Comparison of ENCODE assay signal across 18 mouse cellular contexts in the genomic region with DNA sequence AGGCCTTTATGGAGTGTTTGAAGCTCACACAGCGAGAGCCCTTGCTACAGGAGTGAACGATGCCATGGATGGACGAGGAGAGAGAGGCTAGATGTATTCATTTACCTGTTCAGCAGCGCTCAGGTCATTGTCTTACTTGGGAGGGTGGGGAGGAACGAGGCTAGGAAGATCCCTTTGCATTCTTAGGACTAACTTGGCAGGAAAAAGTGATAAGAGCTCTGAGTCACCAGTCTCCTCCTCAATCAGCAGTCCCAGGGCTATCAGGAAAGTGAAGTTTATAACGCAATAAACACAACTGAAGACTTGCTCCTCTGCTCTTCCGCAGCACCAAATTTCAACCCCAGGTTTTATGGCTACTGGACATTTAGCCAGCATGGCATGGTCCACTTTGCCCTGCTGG. TPM values are rescaled to one million over a fixed set of nuclear protein-coding genes. Genes with fewer than 3 reads are reported as not detected.
"Had no signal": no experiment of that assay in that cellular context is flagged by ENCODE, and none has a peak within 500 bp of the region (broad histone marks: within the 10 kb centered on the region; RNA-seq: fewer than 3 reads in every experiment).

No protein-coding gene starts in this region.

- H3K27me3 ChIP-seq: kidney, embryonic 15.5 days; liver, embryonic 13.5 days; midbrain, embryonic 12.5 days; midbrain, embryonic 15.5 days; neural tube, embryonic 13.5 days had no signal

- H3K4me3 ChIP-seq: kidney, embryonic 15.5 days; liver, embryonic 13.5 days; midbrain, embryonic 12.5 days; midbrain, embryonic 15.5 days; myocyte; neural tube, embryonic 13.5 days had no signal

- H3K4me1 ChIP-seq: kidney, embryonic 15.5 days; liver, embryonic 13.5 days; midbrain, embryonic 12.5 days; midbrain, embryonic 15.5 days; neural tube, embryonic 13.5 days had no signal

- H3K27ac ChIP-seq: kidney, embryonic 15.5 days; liver, embryonic 13.5 days; midbrain, embryonic 12.5 days; midbrain, embryonic 15.5 days; neural tube, embryonic 13.5 days had no signal

- H3K4me2 ChIP-seq: kidney, embryonic 15.5 days; liver, embryonic 13.5 days; midbrain, embryonic 12.5 days; midbrain, embryonic 15.5 days; neural tube, embryonic 13.5 days had no signal

- H3K36me3 ChIP-seq: kidney, embryonic 15.5 days; liver, embryonic 13.5 days; midbrain, embryonic 12.5 days; midbrain, embryonic 15.5 days; neural tube, embryonic 13.5 days had no signal

- ATAC-seq: midbrain, embryonic 15.5 days had no signal

- DNase-seq: kidney, adult 11 months; kidney, adult 8-10 months; kidney, postnatal 10 days; kidney, postnatal 36 days; liver, embryonic 13.5 days; lung, adult 2 months; lung, postnatal 14 days; lung, postnatal 4 days; thymus, adult 18-20 months; thymus, postnatal 36 days had no signal

- H3K9ac ChIP-seq: kidney, embryonic 15.5 days; liver, embryonic 13.5 days; midbrain, embryonic 12.5 days; midbrain, embryonic 15.5 days; neural tube, embryonic 13.5 days had no signal

- H3K9me3 ChIP-seq: kidney, embryonic 15.5 days; liver, embryonic 13.5 days; midbrain, embryonic 12.5 days; midbrain, embryonic 15.5 days; neural tube, embryonic 13.5 days had no signal

RNA-seq across cellular contexts. Expression of gene Trpm6, which starts 19.5 kb away (rescaled TPM):
- total RNA-seq: megakaryocyte progenitor cell, adult 5-6 weeks; monocyte, adult 5-6 weeks; neutrophil, adult 5-6 weeks had no signal
